Mouse (Mus musculus): ENCODE results near the gene Tnni1.

DNA sequence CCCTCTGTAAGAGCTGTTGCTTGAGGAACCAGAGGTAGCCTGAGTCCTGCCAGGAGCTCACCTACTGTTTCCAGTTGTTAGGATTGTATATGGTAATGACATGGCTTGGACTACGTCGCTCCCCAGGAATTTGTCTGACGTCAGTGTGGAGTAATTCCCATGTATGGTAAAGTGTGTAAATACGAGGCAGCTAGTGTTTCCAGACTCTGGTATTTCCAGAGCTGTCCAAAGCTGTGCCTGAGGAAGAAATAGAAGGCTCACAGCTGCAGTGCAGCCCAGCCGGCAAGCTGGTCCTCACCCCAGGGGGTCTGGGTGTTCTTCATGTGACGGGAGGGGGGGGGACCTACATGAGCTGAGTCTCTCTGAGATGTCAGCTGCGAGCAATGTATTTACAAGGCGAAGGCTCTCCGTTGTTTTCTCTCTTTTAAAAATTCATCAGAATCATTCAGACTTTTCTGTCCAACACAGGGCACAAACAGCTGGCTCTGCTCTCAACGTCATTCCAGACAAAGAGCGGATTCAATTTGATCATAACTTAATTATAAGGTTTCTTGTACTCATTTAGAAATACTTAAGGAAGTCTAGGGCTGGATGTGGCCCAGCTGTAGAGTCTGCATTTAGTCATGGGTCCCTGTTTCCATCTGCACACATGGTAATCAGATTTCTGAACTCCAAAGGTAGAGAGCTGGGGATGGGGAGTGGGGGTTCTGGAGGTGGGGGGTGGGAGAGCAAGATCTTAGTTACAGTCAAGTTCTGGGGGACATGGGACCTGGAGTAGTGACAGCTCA lies 47.1 kb upstream of the Tnni1 start:
- no peak for TF ChIP-seq CTCF (IDR thresholded peaks at IDR 0.05; ENCODE audit: low read depth, low read length)
- TF ChIP-seq EP300 (IDR thresholded peaks at IDR 0.05; ENCODE audit: insufficient read depth, low read depth, low read length) = no peak
